Mouse (Mus musculus) erythroblast, embryonic 14.5 days (primary cell): ENCODE results near the gene Mc1r.
"Not testable (repeated sequence)": the region's sequence is repeated elsewhere in the genome, so short reads cannot be mapped to it uniquely, and the experiment has no call there.

ENCODE experiments used
- GATA1 ChIP-seq: IDR thresholded peaks from 2 replicates; pipeline ENCODE4 v1.6.1; 2012; ENCODE audit warnings: low read length, inconsistent platforms, mixed read lengths
- TAL1 ChIP-seq: IDR thresholded peaks from 3 replicates; pipeline ENCODE4 v1.6.1; 2012; ENCODE audit warnings: low read length, inconsistent platforms, mixed read lengths

DNA sequence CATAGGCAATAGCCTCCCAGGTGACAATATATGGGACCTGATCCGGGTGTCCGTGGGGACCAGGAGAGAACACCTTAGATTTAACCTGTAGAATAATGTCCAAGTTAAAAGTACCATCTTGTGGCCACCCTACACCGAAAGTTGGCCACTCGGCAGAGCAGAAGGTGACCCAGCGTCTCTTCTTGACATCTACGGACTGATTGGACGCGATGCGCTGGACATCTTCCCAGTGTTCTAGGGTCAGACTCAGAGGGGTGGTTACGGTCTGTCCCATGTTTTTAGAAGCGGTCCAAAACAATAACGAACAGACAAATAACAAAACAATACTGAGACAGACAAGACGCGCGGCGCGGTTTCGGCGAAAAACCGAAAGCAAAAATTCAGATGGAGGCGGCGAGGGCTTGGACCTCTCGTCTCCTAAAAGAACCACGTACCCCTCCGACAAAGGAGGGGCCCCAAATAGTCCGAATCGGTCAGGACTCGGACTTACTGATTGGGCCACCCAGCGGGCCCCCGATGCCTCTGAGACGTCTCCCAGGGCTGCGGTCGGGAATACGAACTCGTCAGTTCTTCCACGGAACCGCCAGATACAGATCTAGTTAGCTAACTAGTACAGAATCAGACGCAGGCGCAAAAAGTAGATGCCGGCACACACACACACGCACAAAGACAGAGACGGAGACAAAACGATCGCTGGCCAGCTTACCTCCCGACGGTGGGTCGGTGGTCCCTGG lies 26.5 kb downstream of the Mc1r start:
- TF ChIP-seq TAL1, GATA1: not testable (repeated sequence)
